Mouse (Mus musculus): Measurements from ENCODE around the gene Negr1. TPM values are rescaled to one million over a fixed set of nuclear protein-coding genes. Genes with fewer than 3 reads are reported as not detected.
A peak's percentile ranks its signal among the peaks of the same experiment; 100 is the strongest.

Gene Negr1
- total and polyA plus RNA-seq, 3 experiments, result not detected

DNA sequence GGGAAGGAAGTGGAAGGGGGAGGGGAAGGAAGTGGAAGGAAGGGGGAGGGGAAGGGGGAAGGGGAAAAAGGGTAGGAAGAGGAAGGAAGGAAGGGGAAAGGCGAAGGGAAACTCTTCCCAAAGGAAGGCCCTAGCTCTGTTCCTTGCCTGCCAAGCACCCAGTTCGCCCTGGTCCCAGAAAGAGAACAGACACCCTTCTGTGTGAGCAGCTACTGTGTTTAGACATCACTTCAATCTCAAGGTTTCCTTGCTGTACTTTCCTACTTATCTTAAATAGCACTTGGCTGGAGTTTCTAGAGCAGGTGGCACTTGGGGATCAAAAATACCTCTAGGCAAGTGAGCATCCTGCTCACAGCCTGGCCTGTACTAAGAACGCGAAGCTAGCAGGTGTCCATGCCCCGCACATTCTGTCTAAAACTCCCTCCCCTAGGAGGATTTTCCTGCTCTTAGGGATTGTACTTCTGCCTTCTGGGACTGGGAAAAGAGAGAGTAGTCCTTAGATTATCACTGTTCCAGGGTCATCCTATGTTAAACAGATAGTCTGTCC, 128.5 kb downstream of the Negr1 start:
- no peak overlapping the region for H3K27ac ChIP-seq (ENCODE audit: insufficient read depth, low read depth)
- H3K9me3 ChIP-seq (replicated peaks; ENCODE audit: low read length), result peaks cover 35% of the 10 kb centered on the region
- dilution Hi-C loops (cut with MboI; ENCODE audit: extremely low pct_ligation_motif_present, extremely low pct_unique_long_range_greater_than_20kb, low sequenced_read_pairs), result no loop called here
- H3K27me3 ChIP-seq (replicated peaks), result no peaks in the 10 kb centered on the region
- no peak overlapping the region for H3K4me3 ChIP-seq (replicated peaks in 1 of 3; ENCODE audit: low read depth in 2 of 3, low read length in 2 of 3, poor library complexity in 1 of 3)
- no peak for DNase-seq (ENCODE audit: extremely low read depth)
- no peak overlapping the region for H3K4me2 ChIP-seq (ENCODE audit: insufficient read depth, low read depth, poor library complexity, severe bottlenecking)
- no peak for TF ChIP-seq SMC3 (IDR thresholded peaks at IDR 0.05; ENCODE audit: low read depth, low read length)
- no peak for TF ChIP-seq CTCF (conservative IDR thresholded peaks at IDR 0.05 in 1 of 2, IDR thresholded peaks at IDR 0.05 in 1 of 2; ENCODE audit: low read depth in 2 of 2, low read length in 2 of 2)
- TF ChIP-seq ELF1 (IDR thresholded peaks at IDR 0.05; ENCODE audit: low read depth, low read length), result no peak
- no peak for TF ChIP-seq ZNF384 (IDR thresholded peaks at IDR 0.05; ENCODE audit: low read depth, low read length)
- in situ Hi-C loops (cut with MboI; ENCODE audit: low pct_ligation_motif_present, low pct_unique_long_range_greater_than_20kb, low sequenced_read_pairs), result no loop called here
- H3K4me1 ChIP-seq (ENCODE audit: control insufficient read depth in 1 of 2, insufficient read depth in 2 of 2), result no peaks in the 10 kb centered on the region; a peak in 1 of 4 replicates
- no peaks in the 10 kb centered on the region for H3K36me3 ChIP-seq (replicated peaks in 1 of 2; ENCODE audit: control insufficient read depth in 1 of 2, insufficient read depth in 1 of 2, low read length in 1 of 2)
- no peak overlapping the region for H3K9ac ChIP-seq (ENCODE audit: insufficient read depth, low read depth)
- H3K79me2 ChIP-seq (replicated peaks; ENCODE audit: control insufficient read depth, extremely low read depth, insufficient read depth, poor library complexity, severe bottlenecking), result no peaks in the 10 kb centered on the region

- peak; percentile 74 for DNase-seq (ENCODE audit: extremely low read depth)
- no peak overlapping the region for H3K27ac ChIP-seq (ENCODE audit: insufficient read depth, low read depth)
- no peak overlapping the region for H3K9ac ChIP-seq (ENCODE audit: insufficient read depth, low read depth)
- H3K36me3 ChIP-seq (replicated peaks in 1 of 2; ENCODE audit: control insufficient read depth in 1 of 2, insufficient read depth in 1 of 2, low read length in 1 of 2), result no peaks in the 10 kb centered on the region
- no peak overlapping the region for H3K4me2 ChIP-seq (ENCODE audit: insufficient read depth, low read depth, poor library complexity, severe bottlenecking)
- no peaks in the 10 kb centered on the region for H3K27me3 ChIP-seq (replicated peaks)
- dilution Hi-C loops (cut with MboI; ENCODE audit: extremely low pct_ligation_motif_present, extremely low pct_unique_long_range_greater_than_20kb, low sequenced_read_pairs) (no loop called here), in situ Hi-C loops (cut with MboI; ENCODE audit: low pct_ligation_motif_present, low pct_unique_long_range_greater_than_20kb, low sequenced_read_pairs) (no loop called here)
- TF ChIP-seq ETS1 (conservative IDR thresholded peaks at IDR 0.05; ENCODE audit: low read depth, low read length) (peak; percentile 58; the same call in 1 of the 2 replicates), TCF12 (IDR thresholded peaks at IDR 0.05; ENCODE audit: low read depth, low read length) (0 out of 2 replicates have a peak, but pooled peaks have one; percentile 15), IRF4 (IDR thresholded peaks at IDR 0.05; ENCODE audit: low read depth, low read length) (peak; percentile 41), CTCF (conservative IDR thresholded peaks at IDR 0.05 in 1 of 2, IDR thresholded peaks at IDR 0.05 in 1 of 2; ENCODE audit: low read depth in 2 of 2, low read length in 2 of 2) (no peak), MXI1 (IDR thresholded peaks at IDR 0.05; ENCODE audit: low read depth, low read length) (no peak), RCOR1 (conservative IDR thresholded peaks at IDR 0.05; ENCODE audit: low read depth, low read length) (no peak), EP300 (IDR thresholded peaks at IDR 0.05; ENCODE audit: low read length) (peak; percentile 74)
- peaks cover 0 to 6% of the 10 kb centered on the region in 2 experiments; a peak in 2 of 4 replicates for H3K4me1 ChIP-seq (ENCODE audit: control insufficient read depth in 1 of 2, insufficient read depth in 2 of 2)
- H3K79me2 ChIP-seq (replicated peaks; ENCODE audit: control insufficient read depth, extremely low read depth, insufficient read depth, poor library complexity, severe bottlenecking), result 0 out of 2 replicates have a peak, but pooled peaks cover 2% of the 10 kb centered on the region
- H3K9me3 ChIP-seq (replicated peaks; ENCODE audit: low read length), result peaks cover 26% of the 10 kb centered on the region
- no peak overlapping the region for H3K4me3 ChIP-seq (replicated peaks in 1 of 3; ENCODE audit: low read depth in 2 of 3, low read length in 2 of 3, poor library complexity in 1 of 3)
These were observed 137.1 kb downstream of the Negr1 start for GRCm38 (mm10) chr3:156698687-156699086.

GRCm38 (mm10) chr3:156703241-156703640, 141.6 kb downstream of the Negr1 start:
- Histone ChIP-seq H3K27me3 (replicated peaks) (no peaks in the 10 kb centered on the region), H3K9me3 (replicated peaks; ENCODE audit: low read length) (peaks cover 21% of the 10 kb centered on the region), H3K4me3 (replicated peaks in 1 of 3; ENCODE audit: low read depth in 2 of 3, low read length in 2 of 3, poor library complexity in 1 of 3) (no peak overlapping the region), H3K4me1 (ENCODE audit: control insufficient read depth in 1 of 2, insufficient read depth in 2 of 2) (peaks cover 0 to 6% of the 10 kb centered on the region in 2 experiments; a peak in 2 of 4 replicates), H3K36me3 (replicated peaks in 1 of 2; ENCODE audit: control insufficient read depth in 1 of 2, insufficient read depth in 1 of 2, low read length in 1 of 2) (no peaks in the 10 kb centered on the region), H3K27ac (ENCODE audit: insufficient read depth, low read depth) (no peak overlapping the region), H3K79me2 (replicated peaks; ENCODE audit: control insufficient read depth, extremely low read depth, insufficient read depth, poor library complexity, severe bottlenecking) (0 out of 2 replicates have a peak, but pooled peaks cover 2% of the 10 kb centered on the region), H3K9ac (ENCODE audit: insufficient read depth, low read depth) (no peak overlapping the region), H3K4me2 (ENCODE audit: insufficient read depth, low read depth, poor library complexity, severe bottlenecking) (no peak overlapping the region)
- in situ Hi-C loops (cut with MboI; ENCODE audit: low pct_ligation_motif_present, low pct_unique_long_range_greater_than_20kb, low sequenced_read_pairs), result no loop called here
- DNase-seq (ENCODE audit: extremely low read depth), result no peak
- dilution Hi-C loops (cut with MboI; ENCODE audit: extremely low pct_ligation_motif_present, extremely low pct_unique_long_range_greater_than_20kb, low sequenced_read_pairs), result no loop called here
- TF ChIP-seq NELFE (IDR thresholded peaks at IDR 0.05; ENCODE audit: low read depth, low read length) (no peak), CHD2 (IDR thresholded peaks at IDR 0.05; ENCODE audit: low read length) (no peak), KAT2A (IDR thresholded peaks at IDR 0.05; ENCODE audit: insufficient replicate concordance, low read length) (no peak), MYC (IDR thresholded peaks at IDR 0.05; ENCODE audit: low read depth, low read length) (no peak), UBTF (IDR thresholded peaks at IDR 0.05; ENCODE audit: low read depth, low read length) (no peak), MXI1 (IDR thresholded peaks at IDR 0.05; ENCODE audit: low read depth, low read length) (no peak), SMC3 (IDR thresholded peaks at IDR 0.05; ENCODE audit: low read depth, low read length) (no peak), CHD1 (IDR thresholded peaks at IDR 0.05; ENCODE audit: low read depth, low read length) (no peak)
